Comparison of ENCODE assay signal across 7 mouse cellular contexts in genomic region chr5:33019426-33019821, GRCm38 (mm10). TPM values are rescaled to one million over a fixed set of nuclear protein-coding genes. Genes with fewer than 3 reads are reported as not detected.
DNase-seq lines count a peak whose midpoint lies in the region; ATAC-seq and TF ChIP-seq lines count a peak whose summit lies in the region.

No protein-coding gene starts in this region.

- DNase-seq in spleen, adult 2 months (ENCODE audit: low read depth in 1 of 2, low spot score in 2 of 2): no peak
- no peak for DNase-seq in spleen, adult 12 weeks (ENCODE audit: low spot score)
- DNase-seq in limb, embryonic 10.5 days (ENCODE audit: low spot score): no peak
- DNase-seq in gastrocnemius, adult 18-20 months (ENCODE audit: low spot score): no peak
- no peak for DNase-seq in kidney, adult 9 months

- peak overlapping the region; percentile 72 for H3K4me3 ChIP-seq in spleen, adult 2 months (ENCODE audit: extremely low read depth, insufficient read depth, insufficient read length)
- peak overlapping the region; percentile 83 for H3K4me3 ChIP-seq in embryonic facial prominence, embryonic 15.5 days (replicated peaks)
- peak overlapping the region; percentile 86 for H3K4me3 ChIP-seq in limb, embryonic 10.5 days
- peak overlapping the region; percentile 72 for H3K4me3 ChIP-seq in neural tube, embryonic 15.5 days (replicated peaks)

- peak overlapping the region; percentile 93 for H3K9ac ChIP-seq in embryonic facial prominence, embryonic 15.5 days
- peak overlapping the region; percentile 98 for H3K9ac ChIP-seq in neural tube, embryonic 15.5 days (replicated peaks)

- TF ChIP-seq POLR2A in spleen, adult 2 months (IDR thresholded peaks at IDR 0.05; ENCODE audit: low read depth, low read length): no peak

- H3K9me3 ChIP-seq in embryonic facial prominence, embryonic 15.5 days (replicated peaks): no peaks in the 10 kb centered on the region
- H3K9me3 ChIP-seq in limb, embryonic 10.5 days (replicated peaks): no peaks in the 10 kb centered on the region
- no peaks in the 10 kb centered on the region for H3K9me3 ChIP-seq in neural tube, embryonic 15.5 days (replicated peaks)

- H3K27ac ChIP-seq in spleen, adult 2 months (ENCODE audit: insufficient read depth, low read length): peak overlapping the region; percentile 96
- peak overlapping the region; percentile 99 for H3K27ac ChIP-seq in embryonic facial prominence, embryonic 15.5 days (replicated peaks)
- peak overlapping the region; percentile 99 for H3K27ac ChIP-seq in limb, embryonic 10.5 days
- peak overlapping the region; percentile 99 for H3K27ac ChIP-seq in neural tube, embryonic 15.5 days (replicated peaks)

- no peak for ATAC-seq in embryonic facial prominence, embryonic 15.5 days (ENCODE audit: insufficient number of reproducible peaks, low FRiP score, low TSS enrichment, low read depth)
- no peak for ATAC-seq in neural tube, embryonic 15.5 days (ENCODE audit: low FRiP score)

- WGBS in spleen, adult 2 months: 0% methylated on average over 12 of the region's 12 CpGs
- under 1% methylated on average over 12 of the region's 12 CpGs for WGBS in embryonic facial prominence, embryonic 15.5 days
- under 1% methylated on average over 12 of the region's 12 CpGs for WGBS in limb, embryonic 10.5 days
- under 1% methylated on average over 12 of the region's 12 CpGs for WGBS in neural tube, embryonic 15.5 days

- TF ChIP-seq CTCF in spleen, adult 2 months (IDR thresholded peaks at IDR 0.05; ENCODE audit: extremely low read depth, insufficient read depth, insufficient read length, insufficient replicate concordance): no peak

- no peaks in the 10 kb centered on the region for H3K27me3 ChIP-seq in spleen, adult 2 months (ENCODE audit: control insufficient read depth, insufficient read depth, low read length)
- H3K27me3 ChIP-seq in embryonic facial prominence, embryonic 15.5 days: no peaks in the 10 kb centered on the region
- no peaks in the 10 kb centered on the region for H3K27me3 ChIP-seq in limb, embryonic 10.5 days (ENCODE audit: low read depth, poor library complexity, severe bottlenecking)
- no peaks in the 10 kb centered on the region for H3K27me3 ChIP-seq in neural tube, embryonic 15.5 days (replicated peaks)

- H3K36me3 ChIP-seq in spleen, adult 2 months (ENCODE audit: control insufficient read depth, insufficient read depth, low read length): peaks cover 2% of the 10 kb centered on the region
- H3K36me3 ChIP-seq in embryonic facial prominence, embryonic 15.5 days: peaks cover 14% of the 10 kb centered on the region
- peaks cover 35% of the 10 kb centered on the region for H3K36me3 ChIP-seq in limb, embryonic 10.5 days
- 0 out of 2 replicates have a peak, but pooled peaks cover 3% of the 10 kb centered on the region for H3K36me3 ChIP-seq in neural tube, embryonic 15.5 days

- peak overlapping the region; percentile 65 for H3K4me2 ChIP-seq in embryonic facial prominence, embryonic 15.5 days (replicated peaks)
- peak overlapping the region; percentile 79 for H3K4me2 ChIP-seq in neural tube, embryonic 15.5 days

- H3K4me1 ChIP-seq in spleen, adult 2 months (ENCODE audit: control insufficient read depth, insufficient read depth, insufficient read length): peaks cover 3% of the 10 kb centered on the region; the same call in 1 of the 2 replicates
- peaks cover 23% of the 10 kb centered on the region for H3K4me1 ChIP-seq in embryonic facial prominence, embryonic 15.5 days
- H3K4me1 ChIP-seq in limb, embryonic 10.5 days: peaks cover 21% of the 10 kb centered on the region
- H3K4me1 ChIP-seq in neural tube, embryonic 15.5 days: peaks cover 53% of the 10 kb centered on the region

RNA-seq across cellular contexts. Expression of gene Ywhah, which starts 0.8 kb away (rescaled TPM):
- 95.0 and 108 TPM in 2 replicates for polyA plus RNA-seq in spleen, adult 2 months (2012; rRNA removed)
- polyA plus RNA-seq in embryonic facial prominence, embryonic 15.5 days (2015; fragmentation: Nextera tagmentation; extraction: Ambion mirVana): 362 and 371 TPM in 2 replicates
- polyA plus RNA-seq in limb, embryonic 10.5 days (2016; fragmentation: Nextera tagmentation; extraction: Ambion mirVana): 387 and 397 TPM in 2 replicates
- polyA plus RNA-seq in neural tube, embryonic 15.5 days (2015; fragmentation: Nextera tagmentation; extraction: Ambion mirVana): 862 and 927 TPM in 2 replicates
- 10 to 100 TPM; 53.1 to 54.1 TPM for total RNA-seq in gastrocnemius, adult 18-20 months (2021)
